Mouse (Mus musculus) regulatory T cell (primary cell): Measurements from ENCODE around the gene BC024978.
"Not testable (repeated sequence)": the region's sequence is repeated elsewhere in the genome, so short reads cannot be mapped to it uniquely, and the experiment has no call there.

Experiments
- in situ Hi-C: fragments of 300-600 bp; cut with MboI, MseI; formaldehyde crosslinking; loops from one replicate; pipeline ENCODE4 v1.15.1; 2025; ENCODE audit warnings: high pct_unique_total_duplicates

The BC024978 gene

DNA sequence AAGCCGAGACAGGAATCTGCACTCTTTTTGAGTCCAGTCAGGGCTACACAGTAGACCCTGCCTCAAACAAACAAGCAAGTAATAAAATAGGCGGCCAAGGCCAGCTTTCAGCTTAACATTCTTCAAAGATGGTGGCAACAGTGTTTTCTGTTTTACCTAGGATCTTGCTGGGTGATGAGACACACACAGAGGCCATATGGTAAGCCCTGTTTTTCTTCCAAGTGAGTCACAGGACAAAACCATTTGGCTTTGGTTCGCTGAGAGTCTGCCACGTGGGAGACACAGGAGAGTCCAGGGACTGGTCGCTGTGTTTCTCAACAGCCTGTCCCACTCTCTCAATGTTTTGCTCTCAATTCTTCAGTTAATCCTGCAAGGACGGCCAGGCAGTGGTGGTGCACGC is 23.0 kb downstream of the BC024978 start:
- in situ Hi-C loops: no loop called here

DNA sequence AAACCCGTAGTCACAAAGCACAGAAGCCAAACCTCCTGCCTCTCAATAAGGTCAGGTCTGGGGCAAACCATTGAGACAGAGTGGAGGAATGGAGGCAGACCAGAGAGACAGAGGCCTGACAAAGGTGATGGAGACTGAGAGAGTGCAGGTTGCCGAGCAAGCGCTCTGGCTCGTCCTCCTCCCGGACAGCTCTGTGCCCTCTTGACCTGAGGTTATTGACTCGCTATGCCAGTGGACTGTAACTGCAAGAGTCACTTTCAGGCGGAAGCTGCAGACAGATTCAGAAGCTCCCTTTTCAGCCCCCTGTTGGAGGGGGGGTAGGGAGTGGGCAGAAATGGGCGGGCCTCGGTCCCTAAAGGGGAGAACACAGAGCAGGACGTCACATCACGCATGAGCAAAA is 24.4 kb downstream of the BC024978 start:
- in situ Hi-C loops: no loop called here

DNA sequence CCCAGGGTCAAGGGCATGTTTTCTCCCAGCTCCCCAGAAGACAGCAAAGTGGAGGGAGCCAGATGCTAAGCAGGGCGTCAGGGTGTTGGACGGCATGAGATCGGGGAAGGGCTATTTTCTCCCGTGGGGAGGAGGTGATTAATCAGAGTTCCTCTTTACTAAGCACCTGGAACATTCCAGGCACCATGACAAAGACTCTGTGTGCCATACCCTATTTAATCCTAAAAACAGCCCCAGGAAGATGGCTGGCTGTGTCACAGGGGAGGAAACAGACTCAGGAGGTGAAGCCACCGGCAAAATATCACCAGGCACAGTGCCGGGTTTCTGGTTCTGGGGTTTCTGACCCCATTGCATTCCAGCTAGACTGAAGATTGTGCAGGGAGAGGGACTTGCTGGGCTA is 26.4 kb downstream of the BC024978 start:
- in situ Hi-C loops: no loop called here

DNA sequence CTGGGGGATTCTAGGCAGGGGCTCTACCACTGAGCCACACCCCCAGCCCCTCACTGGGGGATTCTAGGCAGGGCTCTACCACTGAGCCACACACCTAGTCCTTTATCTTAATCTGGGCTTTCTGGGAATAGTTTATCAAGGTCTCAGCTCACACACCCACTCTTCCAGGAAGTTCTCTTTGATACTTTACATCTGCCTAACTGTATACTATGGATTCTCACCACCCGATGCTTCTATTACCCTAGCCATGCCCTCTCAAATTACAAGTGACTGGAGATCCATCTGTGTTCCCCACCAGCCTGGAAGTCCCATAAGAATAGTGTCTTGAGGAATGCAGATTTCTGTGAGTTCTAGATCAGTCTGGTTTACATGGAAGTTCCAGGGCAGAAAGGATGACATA is 27.0 kb downstream of the BC024978 start:
- in situ Hi-C loops: no loop called here

DNA sequence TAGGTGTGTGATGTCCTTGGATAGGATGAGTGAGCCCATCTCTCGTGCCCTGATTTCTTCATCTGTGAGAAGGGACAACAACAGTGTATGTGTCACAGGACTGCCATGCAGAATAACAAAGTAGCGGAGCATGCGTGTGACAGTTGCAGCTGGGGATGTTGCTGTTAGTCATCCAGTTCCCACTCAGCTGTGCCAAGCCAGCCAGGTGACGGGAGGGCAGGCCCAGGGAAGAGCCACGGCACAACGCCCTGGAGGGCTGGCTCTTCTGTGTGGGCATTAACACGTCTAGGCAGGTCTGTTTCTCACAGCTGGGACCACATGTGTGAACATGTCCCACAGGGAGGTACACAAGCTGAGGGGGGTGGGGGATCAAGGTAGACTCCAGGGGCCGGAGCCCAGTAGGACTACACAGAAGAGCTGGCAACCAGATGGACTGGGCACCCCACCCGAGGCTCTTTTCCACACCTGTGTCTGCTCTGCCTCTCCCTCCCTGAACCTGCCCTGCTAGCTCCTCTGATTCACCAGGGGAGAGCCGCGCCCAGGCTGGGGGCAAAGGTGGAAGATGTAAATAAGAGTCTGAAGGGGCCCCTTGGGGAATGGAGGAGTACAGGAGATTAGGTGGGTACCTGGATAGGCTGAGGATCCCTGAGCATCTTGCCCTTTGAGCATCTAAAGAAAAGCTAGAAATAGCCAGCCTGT is 29.4 kb downstream of the BC024978 start:
- in situ Hi-C loops: no loop called here

DNA sequence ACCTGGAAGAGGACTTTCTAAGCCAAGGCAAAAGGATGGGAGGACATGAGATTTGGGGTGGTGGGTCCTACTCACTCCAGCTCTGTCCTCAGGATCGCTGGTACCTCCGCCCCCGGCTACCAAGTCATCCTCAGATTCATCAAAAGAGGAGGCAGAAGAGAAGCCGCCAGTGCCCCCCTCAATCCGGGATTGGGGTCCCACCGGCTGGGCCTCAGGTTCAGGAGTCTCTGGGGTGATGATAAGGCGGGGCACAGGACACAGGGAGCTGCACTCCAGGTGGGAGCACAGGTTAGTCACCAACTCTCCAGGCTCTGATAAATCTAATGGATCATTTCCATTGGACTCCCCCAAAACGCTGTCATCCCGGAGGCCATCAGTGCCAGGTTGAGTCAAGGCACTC is 31.7 kb downstream of the BC024978 start:
- in situ Hi-C loops: no loop called here

DNA sequence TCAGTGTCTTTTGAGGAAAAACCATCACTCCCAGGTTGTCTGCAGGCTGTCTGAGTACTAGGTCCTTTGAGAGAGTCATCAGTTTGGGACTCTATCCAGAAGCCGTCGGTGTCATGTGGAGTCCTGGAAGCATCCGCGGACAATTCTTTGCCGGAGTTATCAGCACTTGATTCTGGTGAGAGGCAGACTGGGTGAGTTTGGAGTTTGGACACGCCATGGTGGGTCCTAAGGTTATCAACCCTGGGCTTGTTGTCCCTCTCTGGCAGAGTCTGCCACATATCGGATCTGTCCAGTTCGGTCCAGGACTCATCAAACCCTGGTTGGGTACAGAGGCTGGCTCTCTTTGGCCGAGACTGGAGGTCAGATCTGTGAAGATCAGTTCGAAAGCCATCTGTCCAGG is 32.1 kb downstream of the BC024978 start:
- in situ Hi-C loops: no loop called here

DNA sequence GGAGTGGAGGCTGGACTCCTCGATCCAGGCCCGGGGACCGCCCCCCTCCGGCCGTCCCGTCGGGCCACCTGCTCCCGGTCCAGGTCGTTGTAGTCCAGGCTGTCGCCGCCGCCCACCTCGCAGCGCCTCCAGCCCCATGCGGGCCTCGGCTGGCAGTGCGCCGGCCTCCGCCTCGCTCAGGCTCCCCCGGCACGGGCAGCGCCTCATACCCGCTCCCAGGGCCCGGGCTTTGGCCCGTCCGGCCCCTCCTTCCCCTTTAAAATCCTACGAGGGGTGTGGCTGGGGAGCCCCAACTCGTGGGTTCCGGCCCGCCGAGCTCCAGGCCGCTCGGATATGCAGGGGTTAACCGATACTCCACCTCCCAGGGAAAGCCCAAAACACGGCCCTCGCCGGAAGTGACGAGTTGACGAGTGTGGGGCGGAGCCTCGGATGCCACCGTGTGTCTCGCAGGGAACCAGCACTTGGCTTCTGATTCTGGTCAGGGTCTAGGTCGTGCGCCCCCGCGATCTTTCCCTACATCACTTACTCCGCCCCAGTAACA is 32.8 kb downstream of the BC024978 start, which contains the start of gene Itpkc:
TSS of gene Itpkc (minus strand) at position 381 of the 541 bp plus-strand sequence.
- in situ Hi-C loops: no loop called here

DNA sequence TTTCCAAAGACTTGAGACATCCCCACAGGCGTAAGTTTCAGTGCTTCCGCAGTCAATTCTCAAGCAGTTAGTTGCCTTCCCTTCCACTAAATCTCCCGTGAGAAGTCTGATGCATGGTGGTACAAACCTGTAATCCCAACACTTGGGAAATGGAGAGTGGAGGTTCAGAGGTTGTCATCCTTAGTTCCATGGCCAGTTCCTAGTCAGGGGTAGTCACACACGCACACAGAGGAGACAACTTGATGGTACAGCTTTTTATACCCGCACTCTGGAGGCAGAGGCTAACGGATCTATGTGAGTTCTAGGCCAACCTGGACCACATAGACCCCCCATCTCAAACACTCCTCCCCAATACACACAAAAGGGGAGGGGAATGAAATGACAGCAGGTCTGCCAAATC is 33.3 kb downstream of the BC024978 start:
- in situ Hi-C loops: no loop called here

DNA sequence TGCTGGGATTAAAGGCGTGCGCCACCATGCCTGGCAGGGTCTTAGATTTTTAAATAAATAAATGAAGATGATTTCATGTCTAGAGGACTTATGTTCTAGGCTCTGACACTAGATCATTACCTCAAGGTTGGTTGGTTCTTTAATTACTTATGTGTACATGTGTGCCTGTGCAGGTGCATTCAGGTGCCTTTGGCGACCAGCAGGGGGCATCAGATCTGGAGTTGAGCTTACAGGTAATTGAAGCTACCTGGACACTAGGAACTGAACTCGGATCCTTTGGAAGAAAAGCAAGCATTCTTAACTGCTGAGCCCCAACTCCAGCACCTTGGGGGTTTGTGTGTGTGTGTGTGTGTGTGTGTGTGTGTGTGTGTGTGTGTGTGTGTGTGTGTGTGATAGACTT is 35.2 kb downstream of the BC024978 start:
- in situ Hi-C loops: loop anchor here (5.0 kb wide), 1 partner anchor 38 kb away; no protein-coding TSS in a partner anchor

DNA sequence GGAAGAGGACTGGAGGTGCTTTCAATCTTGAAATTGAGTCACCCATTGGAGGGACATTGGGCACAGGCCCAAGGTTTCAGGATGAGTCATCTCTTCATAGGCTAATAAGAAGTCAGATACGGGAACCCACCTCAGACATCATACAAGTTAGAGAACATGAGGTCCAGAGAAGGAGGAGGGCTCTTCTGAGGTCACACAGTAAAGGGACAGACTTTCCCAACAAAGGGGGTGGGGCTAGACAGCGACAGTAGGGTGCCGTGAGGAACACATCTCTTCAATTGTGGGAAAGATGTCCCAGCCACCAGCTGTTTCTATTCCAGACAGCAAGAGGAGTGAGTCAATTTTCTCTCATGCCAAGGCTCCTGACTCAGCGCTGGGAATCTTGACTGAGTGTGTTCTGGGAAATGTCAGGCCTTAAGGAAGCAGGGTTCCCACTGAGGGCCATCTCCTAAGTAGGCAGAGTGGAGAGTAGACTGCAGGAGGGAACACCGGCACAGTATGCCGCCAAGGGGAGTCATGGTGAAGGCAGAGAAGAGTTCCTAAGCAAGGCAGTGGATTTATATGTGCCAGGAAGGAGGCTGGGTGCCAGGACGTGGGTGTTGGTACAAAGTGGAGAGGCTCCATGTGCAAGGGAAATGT is 36.2 kb downstream of the BC024978 start:
- in situ Hi-C loops: loop anchor here (5.0 kb wide), 1 partner anchor 40 kb away; no protein-coding TSS in a partner anchor

DNA sequence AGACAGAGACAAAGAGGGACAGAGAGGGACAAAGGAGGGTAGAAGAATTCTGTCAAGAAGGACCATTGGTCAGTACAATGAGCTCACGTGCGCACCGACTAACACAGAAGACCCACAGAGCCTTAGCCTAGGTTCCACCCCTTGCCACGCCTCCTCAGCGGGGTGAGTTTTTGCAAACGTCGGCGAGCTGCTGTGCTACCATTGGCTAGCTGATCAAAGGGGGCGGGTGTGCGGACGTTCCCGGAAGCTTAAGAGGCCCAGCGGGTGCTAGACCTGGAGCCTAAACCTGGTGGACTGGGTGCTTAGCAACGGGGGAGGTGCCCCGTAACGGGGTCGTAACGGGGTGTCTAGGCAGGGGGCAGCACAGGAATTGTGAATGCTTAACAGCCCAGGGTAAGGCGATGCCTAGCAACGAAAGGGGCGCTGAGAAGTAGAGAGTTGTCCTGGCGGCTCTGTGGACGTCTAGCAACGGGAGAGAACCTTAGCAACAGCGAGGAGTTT is 37.2 kb downstream of the BC024978 start, which contains the start of gene Coq8b:
TSS of gene Coq8b (plus strand) at position 243 of the 501 bp plus-strand sequence.
- in situ Hi-C loops: loop anchor here (5.0 kb wide), 1 partner anchor 41 kb away; no protein-coding TSS in a partner anchor

DNA sequence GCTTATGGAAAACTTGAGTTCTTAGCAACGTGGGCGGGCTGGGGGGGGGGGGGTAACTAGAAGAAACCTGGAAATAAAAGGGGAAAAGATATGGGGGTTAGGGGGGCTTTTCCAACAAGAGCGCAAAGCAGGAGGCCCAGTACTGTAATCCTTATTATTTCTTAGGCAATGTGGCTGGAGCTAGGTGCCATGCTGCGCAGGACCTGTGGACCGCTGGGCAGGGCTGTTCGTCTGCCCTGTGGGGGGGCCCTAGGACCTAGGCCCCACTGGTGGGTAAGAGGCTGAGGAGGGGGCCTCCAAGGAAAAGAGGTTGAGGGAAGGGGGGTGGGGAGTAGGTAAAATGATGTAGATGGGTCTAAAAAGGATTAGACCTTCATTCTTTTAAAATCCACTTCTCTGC is 37.7 kb downstream of the BC024978 start:
- in situ Hi-C loops: loop anchor here (5.0 kb wide), 1 partner anchor 41 kb away; no protein-coding TSS in a partner anchor

DNA sequence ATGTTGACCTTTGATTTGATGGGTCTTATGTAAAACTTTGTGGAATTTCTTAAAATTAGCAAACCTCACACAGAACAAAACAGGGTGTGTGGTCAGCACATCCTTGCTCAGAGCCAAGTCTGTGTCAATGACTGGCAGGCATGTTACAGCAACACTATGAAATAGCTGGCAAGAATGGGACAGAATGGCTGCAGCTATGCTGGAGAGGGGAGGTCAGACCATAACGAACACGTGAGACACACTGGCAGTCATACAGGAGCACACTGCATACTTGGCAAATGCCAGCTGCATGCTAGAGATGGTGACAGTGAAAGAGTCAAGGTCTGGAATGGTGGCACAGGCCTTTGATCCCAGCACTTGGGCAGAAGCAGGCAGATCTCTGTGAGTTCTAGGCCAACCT is 40.1 kb downstream of the BC024978 start:
- in situ Hi-C loops: no loop called here

DNA sequence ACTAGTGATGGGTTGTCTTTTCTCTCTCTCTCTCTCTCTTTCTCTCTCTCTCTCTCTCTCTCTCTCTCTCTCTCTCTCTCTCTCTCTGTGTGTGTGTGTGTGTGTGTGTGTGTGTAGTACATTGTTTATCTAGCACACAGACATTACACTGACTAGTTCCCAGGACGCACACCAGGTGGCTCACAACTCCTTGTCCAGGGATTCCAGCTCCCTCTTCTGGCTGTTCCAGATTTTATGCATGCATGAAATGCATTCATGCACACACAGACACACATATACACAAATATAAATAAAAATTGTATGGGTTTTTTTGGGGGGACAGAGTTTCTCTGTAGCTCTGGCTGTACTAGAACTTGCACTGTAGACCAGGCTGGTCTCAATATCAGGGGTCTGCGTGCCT is 41.9 kb downstream of the BC024978 start:
- in situ Hi-C loops: no loop called here

DNA sequence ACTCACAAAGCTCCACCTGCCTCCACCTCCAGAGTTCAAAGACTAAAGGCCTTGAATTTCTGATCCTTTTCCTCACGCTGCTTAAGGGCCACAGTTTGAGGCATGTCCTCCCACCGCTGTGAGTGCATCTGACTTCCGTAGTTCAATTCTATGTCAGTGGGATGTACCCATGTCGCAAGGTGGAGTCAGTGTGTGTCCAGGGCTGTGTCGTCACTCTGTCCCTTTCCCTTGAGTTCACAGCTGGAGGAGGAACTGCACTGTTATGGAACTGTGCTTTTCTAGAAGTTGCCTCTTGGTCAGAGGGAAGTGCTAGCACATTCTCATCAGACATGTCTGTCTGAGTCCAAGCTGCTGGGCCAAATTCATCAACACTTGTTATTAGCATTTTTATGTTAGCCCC is 43.0 kb downstream of the BC024978 start:
- in situ Hi-C loops: no loop called here

DNA sequence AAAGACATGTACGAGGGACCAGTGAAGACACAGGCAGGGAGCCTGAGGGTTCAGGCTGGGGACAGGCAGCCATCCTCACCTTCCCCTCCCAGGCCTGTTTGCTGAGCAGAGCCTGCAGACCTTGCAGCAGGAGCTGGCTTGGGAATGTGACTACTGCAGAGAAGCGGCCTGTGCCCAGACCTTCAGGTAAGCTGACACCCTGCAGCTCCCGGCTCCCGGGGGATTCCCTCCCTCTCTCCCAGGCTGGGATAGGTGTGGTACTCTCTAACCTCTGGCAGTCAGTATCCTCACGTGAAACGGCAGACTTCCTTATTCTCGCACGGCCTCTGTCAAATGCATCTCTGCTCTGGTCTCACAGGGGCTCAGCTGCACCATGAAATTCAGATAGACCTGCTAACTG is 47.6 kb downstream of the BC024978 start:
- in situ Hi-C loops: no loop called here

DNA sequence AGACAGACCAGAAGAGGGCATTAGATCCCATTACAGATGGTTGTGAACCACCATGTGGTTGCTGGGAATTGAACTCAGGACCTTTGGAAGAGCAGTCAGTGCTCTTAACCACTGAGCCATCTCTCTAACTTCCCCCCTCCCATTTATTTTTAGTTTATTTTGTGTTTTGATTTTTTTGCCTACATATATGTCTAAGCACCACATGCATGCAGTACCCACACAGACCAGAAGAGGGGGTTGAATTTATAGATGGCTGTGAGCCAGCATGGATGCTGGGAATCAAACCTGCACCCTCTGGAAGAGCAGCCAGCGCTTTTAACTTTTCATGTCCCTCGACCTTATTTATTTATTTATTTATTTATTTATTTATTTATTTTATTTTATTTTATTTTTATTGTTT is 48.5 kb downstream of the BC024978 start:
- in situ Hi-C loops: not testable (repeated sequence)

DNA sequence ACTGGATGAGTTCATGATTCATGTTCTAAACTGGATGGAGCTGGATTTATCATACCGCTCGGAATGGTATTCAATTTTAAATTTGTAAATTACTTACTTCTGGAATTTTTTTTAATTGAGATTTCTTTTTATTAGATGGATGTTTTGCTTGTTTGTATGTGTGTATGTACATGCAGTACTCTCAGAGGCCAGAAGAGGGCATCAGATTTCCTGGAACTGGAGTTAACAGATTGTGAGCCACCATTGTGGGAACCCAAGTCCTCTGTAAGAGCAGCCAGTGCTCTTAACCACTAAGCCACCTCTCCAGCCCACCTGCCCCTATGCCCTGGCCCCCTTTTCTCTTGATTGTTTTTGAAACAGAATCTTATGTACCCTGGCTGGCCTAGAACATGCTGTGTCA is 53.6 kb downstream of the BC024978 start:
- in situ Hi-C loops: no loop called here

DNA sequence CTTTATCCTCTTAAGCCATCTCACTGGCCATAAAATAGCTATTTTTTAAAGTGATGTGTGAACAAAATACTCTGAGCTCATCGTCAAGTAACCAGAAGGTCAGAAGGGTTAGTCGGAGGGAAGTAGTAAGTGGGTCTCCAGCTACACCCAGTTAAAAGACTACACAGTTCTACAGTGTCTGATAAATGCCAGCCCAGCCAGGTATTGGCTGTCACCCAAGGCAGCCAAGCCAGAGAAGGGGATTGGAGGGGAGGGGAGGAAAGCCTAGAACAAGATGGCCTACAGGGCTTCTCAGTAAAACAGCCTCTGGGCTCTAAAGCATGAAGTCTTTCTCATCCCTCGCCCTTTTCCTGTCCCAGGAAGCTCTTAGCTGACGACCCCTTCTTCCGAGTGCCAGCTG is 54.3 kb downstream of the BC024978 start:
- in situ Hi-C loops: no loop called here

DNA sequence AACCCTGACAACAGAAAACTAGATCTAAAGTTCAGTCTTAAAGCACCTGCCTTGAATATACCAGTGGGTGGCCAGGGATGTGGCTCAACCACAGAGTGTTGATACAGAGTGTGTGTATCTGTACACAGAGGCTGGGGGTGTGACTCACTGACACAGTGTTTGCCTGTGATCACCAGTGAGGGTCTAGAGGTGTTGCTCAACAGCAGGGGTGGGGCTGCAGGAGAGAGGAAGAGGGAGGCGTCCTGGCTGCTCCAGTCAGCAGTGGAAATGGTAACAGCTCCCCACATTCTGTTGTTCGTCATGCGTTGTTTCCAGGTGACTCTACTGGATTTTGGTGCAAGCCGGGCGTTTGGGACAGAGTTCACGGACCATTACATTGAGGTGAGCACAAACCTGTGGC is 56.4 kb downstream of the BC024978 start:
- in situ Hi-C loops: no loop called here

DNA sequence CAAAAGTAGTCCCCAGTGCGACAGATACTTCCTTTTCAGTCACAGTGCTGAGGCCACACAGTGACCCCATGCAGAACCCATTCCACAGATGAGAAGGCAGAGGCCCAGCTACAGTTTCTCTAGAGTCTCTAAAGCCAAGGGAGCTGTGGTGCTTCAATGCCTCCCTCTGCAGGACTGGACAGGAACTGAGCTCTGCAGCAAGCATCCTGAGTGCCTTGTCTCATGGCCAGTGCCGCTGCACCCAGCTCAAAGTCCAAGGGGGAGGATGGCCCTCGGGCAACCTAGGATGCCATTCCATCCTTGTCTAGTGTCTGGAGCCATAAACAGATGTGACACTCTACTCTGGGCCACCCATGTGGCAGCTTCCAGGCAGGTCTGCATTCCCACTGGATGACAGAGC is 60.1 kb downstream of the BC024978 start:
- in situ Hi-C loops: no loop called here
